Mouse (Mus musculus) heart, adult 8-10 months (tissue): ENCODE data around the gene Gtf2h1. TPM values are rescaled to one million over a fixed set of nuclear protein-coding genes. Genes with fewer than 3 reads are reported as not detected.

Experiments
- DNase-seq: peaks from one replicate; pipeline ENCODE4 v3.0.0; 2022; ENCODE audit warnings: low spot score
- total RNA-seq, 4 experiments: library from RNA; stranded (reverse); gene quantifications; 2 replicates each; pipeline ENCODE4 v1.2.4; 2022

Gtf2h1 gene
- total RNA-seq, 4 experiments from 2014 or later: 13.7 to 18.5 (median 15.9) TPM

DNA sequence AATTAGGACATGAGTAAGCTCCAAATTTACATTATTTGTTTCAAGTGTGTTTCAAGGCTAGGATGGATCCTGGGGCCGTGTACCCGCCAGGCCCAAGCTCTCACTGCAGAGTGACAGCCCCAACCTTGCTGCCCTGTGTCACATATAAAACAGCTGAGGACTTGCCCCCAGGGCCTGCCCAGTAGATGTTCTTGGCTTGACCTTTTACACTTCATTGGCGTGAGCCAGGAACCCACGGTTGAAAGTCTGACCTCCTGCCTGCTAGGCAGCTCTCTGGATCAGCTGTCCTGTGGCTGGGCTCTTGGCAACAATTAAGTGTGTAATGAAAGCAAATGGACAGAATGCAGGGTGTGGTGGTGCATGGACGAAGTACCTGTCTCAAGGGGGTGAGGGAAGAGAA is 53.4 kb downstream of the Gtf2h1 start:
- no peak for DNase-seq

GRCm38 (mm10) chr7:46851026-46851425 is 55.1 kb downstream of the Gtf2h1 start:
- no peak for DNase-seq

- no peak for DNase-seq
Observed at GRCm38 (mm10) chr7:46852666-46853065, 56.8 kb downstream of the Gtf2h1 start.

DNA sequence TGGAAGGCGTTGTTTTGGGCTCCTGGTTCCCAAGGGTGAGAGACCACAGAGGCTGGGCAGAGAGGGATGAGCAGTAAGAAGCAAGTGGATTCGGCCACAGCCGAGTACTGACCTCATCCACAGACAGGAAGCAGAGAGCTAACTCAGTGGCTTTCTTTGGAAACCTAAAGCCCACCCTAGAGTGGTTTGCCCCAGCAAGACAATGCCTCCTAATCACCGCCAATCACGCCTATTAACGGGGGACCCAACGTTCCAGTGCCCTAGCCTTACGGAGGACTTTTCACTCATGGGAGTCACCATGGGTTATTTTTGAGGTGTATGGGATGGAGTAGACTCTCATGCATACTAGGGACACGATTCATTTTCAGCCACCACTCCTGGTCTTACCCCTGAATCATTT is 57.5 kb downstream of the Gtf2h1 start:
- DNase-seq: no peak

- DNase-seq: no peak
Observed at GRCm38 (mm10) chr7:46855866-46856560, 60.1 kb downstream of the Gtf2h1 start.

GRCm38 (mm10) chr7:46857436-46857835 is 61.5 kb downstream of the Gtf2h1 start:
- DNase-seq: no peak

DNA sequence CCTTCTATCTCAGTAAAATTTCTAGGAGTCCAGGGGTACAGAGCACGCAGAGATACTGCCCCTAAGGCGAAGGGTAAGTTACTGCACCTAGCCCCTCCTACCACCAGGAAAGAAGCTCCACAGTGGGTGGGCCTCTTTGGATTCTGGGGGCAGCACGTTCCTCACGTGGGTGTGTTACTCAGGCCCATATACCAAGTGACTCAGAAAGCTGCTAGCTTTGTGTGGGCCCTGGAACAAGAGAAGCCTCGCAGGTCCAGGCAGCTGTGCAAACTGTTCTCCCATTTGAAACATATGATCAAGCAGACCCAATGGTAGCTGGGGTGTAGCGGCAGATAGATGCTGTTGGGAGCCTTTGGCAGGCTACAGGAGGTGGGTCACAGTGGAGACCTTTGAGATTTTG is 63.1 kb downstream of the Gtf2h1 start:
- DNase-seq: no peak

GRCm38 (mm10) chr7:46860996-46861395 is 65.1 kb downstream of the Gtf2h1 start, which contains the start of gene Ldhc:
Gene Ldhc (plus strand): TSS chr7:46861203.
- DNase-seq: no peak

GRCm38 (mm10) chr7:46871988-46872387 is 76.1 kb downstream of the Gtf2h1 start:
- no peak for DNase-seq

Other genes with a start within 250 kb of the Gtf2h1 start
- gene Sergef, start 156.3 kb upstream of the Gtf2h1 start, total RNA-seq: 1 to 10 TPM; 3.9 to 6.9 (median 5.0) TPM
- not detected for gene Tph1, start 123.6 kb upstream of the Gtf2h1 start, total RNA-seq
- gene Saal1, start 85.4 kb upstream of the Gtf2h1 start, total RNA-seq: 1 to 10 TPM; 3.6 to 4.5 (median 3.9) TPM
- 1 to 10 TPM in 2 of 4 experiments, under 1 TPM in 1, not detected in 1; 0.63 to 9.2 (median 2.1) TPM for gene Saa3, start 80.4 kb upstream of the Gtf2h1 start, total RNA-seq
- not detected for gene Saa4, start 63.5 kb upstream of the Gtf2h1 start, total RNA-seq
- gene Saa1, start 53.1 kb upstream of the Gtf2h1 start, total RNA-seq: not detected
- not detected for gene Saa2, start 44.3 kb upstream of the Gtf2h1 start, total RNA-seq
- 10 to 100 TPM in 1 of 4 experiments, 1 to 10 TPM in 3; 8.0 to 10.3 (median 9.4) TPM for gene Hps5, start within 50 bp of the Gtf2h1 start, total RNA-seq
- 100 to 1,000 TPM; 719 to 878 (median 816) TPM for gene Ldha, start 45.4 kb downstream of the Gtf2h1 start, total RNA-seq
- not detected for gene Ldhc, start 65.1 kb downstream of the Gtf2h1 start, total RNA-seq
- 10 to 100 TPM; 57.8 to 72.1 (median 60.1) TPM for gene Tsg101, start 123.9 kb downstream of the Gtf2h1 start, total RNA-seq
- gene Uevld, start 162.4 kb downstream of the Gtf2h1 start, total RNA-seq: 10 to 100 TPM; 10.1 to 14.9 (median 12.7) TPM
- gene Gm9999, start 187.5 kb downstream of the Gtf2h1 start, total RNA-seq: not detected
- gene Spty2d1, start 212.3 kb downstream of the Gtf2h1 start, total RNA-seq: 1 to 10 TPM; 5.7 to 6.4 (median 6.2) TPM